Mouse (Mus musculus) heart, embryonic 15.5 days (tissue): ENCODE results near the gene Abl2. TPM values are rescaled to one million over a fixed set of nuclear protein-coding genes. Genes with fewer than 3 reads are reported as not detected.

Experiments used
- polyA plus RNA-seq: library from polyadenylated mRNA; unstranded; fragments of >200 nt; fragmentation: Nextera tagmentation; extraction: Ambion mirVana; gene quantifications from 2 replicates; pipeline ENCODE4 v1.2.1, GENCODE M21; 2015

Abl2 gene
- polyA plus RNA-seq, 1 experiment from 2014 or later, result 2.8 TPM

Other genes with a start within 250 kb of the Abl2 start
- gene Nphs2, start 248.1 kb upstream of the Abl2 start, polyA plus RNA-seq, result 0.06 TPM in 1 of 2 replicates, not detected in the other
- 485 and 487 TPM in 2 replicates for gene Gm2000, start 192.7 kb upstream of the Abl2 start, polyA plus RNA-seq
- 0.14 and 0.24 TPM in 2 replicates for gene Axdnd1, start 137.6 kb upstream of the Abl2 start, polyA plus RNA-seq
- 27.7 and 31.4 TPM in 2 replicates for gene Soat1, start 84.5 kb upstream of the Abl2 start, polyA plus RNA-seq
- gene Gm10031, start 34.8 kb upstream of the Abl2 start, polyA plus RNA-seq, result 0.25 and 0.39 TPM in 2 replicates
- 6.5 and 8.6 TPM in 2 replicates for gene Tor3a, start 115.6 kb downstream of the Abl2 start, polyA plus RNA-seq
- 22.1 and 24.1 TPM in 2 replicates for gene Fam20b, start 160.3 kb downstream of the Abl2 start, polyA plus RNA-seq